Mouse (Mus musculus) midbrain, embryonic 10.5 days (tissue): ENCODE data around the gene Ctcf. TPM values are rescaled to one million over a fixed set of nuclear protein-coding genes. Genes with fewer than 3 reads are reported as not detected.
"Not testable (repeated sequence)": the region's sequence is repeated elsewhere in the genome, so short reads cannot be mapped to it uniquely, and the experiment has no call there.

Experiments
- DNase-seq: peaks from one replicate; pipeline ENCODE4 v3.0.0-alpha.2; 2017; ENCODE audit warnings: low spot score
- H3K27ac ChIP-seq: fragments of 300-500 bp; sonication (generic); replicated peaks from 2 replicates; pipeline ENCODE4 v1.5.1; 2016; ENCODE audit warnings: mild to moderate bottlenecking
- H3K27me3 ChIP-seq: fragments of 300-500 bp; sonication (generic); 2 replicates; pipeline ENCODE4 v1.6.1; 2016; ENCODE audit warnings: low read depth, mild to moderate bottlenecking; ENCODE audit not compliant: poor library complexity, severe bottlenecking
- H3K36me3 ChIP-seq: fragments of 300-500 bp; sonication (generic); 2 replicates; pipeline ENCODE4 v1.6.1; 2016; ENCODE audit warnings: mild to moderate bottlenecking, moderate library complexity
- H3K4me1 ChIP-seq: fragments of 300-500 bp; sonication (generic); 2 replicates; pipeline ENCODE4 v1.6.1; 2016
- H3K4me3 ChIP-seq: fragments of 300-500 bp; sonication (generic); 2 replicates; pipeline ENCODE4 v1.5.1; 2016; ENCODE audit warnings: mild to moderate bottlenecking, moderate library complexity
- H3K9me3 ChIP-seq: fragments of 300-500 bp; sonication (generic); replicated peaks from 2 replicates; pipeline ENCODE4 v1.6.1; 2016; ENCODE audit warnings: mild to moderate bottlenecking
- WGBS: fragments of 180-500 bp; shearing (Covaris S2); methylation state at CpG from one replicate; pipeline ENCODE4 v1.1.7; 2016; 5-methylcytosine and 5-hydroxymethylcytosine counted together
- polyA plus RNA-seq: library from polyadenylated mRNA; unstranded; fragments of >200 nt; fragmentation: Nextera tagmentation; extraction: Ambion mirVana; gene quantifications from 2 replicates; pipeline ENCODE4 v1.2.1, GENCODE M21; 2016

Ctcf gene
- polyA plus RNA-seq, result 137 TPM in 2 replicates

DNA sequence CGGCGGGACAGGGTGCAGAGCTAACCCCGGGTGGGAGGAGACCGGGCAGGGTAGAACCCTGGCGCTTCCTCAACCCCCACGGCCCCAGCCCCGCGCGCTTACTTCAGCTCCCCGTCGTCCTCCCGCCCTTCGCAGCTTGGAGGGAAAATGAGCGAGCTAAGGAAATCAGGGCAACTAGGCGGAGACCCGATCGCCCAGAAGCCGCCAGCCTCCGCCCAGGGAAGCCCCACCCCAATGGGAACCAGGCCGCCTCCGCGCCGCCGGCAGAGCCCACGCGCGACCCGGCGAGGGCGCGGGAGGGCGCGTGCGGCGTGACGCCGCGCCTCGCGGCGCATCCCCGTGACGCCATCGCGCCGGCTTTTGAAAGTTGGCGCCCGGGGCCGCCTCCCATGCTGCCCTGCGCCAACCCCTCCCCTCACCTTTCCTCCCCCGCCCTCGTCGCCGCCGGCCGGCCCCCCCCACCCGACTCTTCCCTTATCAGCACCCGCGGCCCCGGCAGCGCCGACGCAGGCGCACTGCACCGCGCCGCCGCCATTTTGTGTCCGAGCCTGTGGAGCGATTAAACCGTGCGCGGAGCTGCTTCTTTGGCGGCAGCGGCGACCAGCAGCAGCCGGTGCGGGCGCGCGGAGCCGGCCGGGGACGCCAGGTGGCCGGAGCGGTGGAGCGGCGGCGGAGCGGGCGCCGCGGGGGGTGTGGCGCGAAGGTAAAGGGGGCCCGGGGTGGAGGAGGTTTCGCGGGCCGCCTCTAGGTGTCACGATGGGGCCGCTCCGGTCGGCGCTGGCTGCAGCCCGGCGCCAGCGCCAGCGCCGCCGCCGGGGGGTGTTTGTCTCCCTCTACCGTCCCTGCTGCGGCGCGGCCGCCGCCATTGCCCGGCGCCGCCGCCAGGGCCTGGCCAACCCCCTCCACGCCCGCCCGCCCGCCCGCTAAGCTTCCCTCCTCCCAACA is at the start of gene Ctcf:
Ctcf (plus strand) TSS at position 551 of the 945 bp plus-strand sequence.
- Histone ChIP-seq H3K4me3 (peak within 1 kb of the TSS; percentile 95), H3K36me3 (peaks cover 15% of the 10 kb centered on the region), H3K27ac (peak within 1 kb of the TSS; percentile 100), H3K27me3 (no peaks in the 10 kb centered on the region), H3K4me1 (peaks cover 31% of the 10 kb centered on the region), H3K9me3 (no peaks in the 10 kb centered on the region)
- WGBS, result under 1% methylated on average over 114 of the region's 126 CpGs
- peak; percentile 97 for DNase-seq

GRCm38 (mm10) chr8:105592431-105592830 is 43.9 kb upstream of the Ctcf start:
- no peak overlapping the region for H3K4me3 ChIP-seq
- no peaks in the 10 kb centered on the region for H3K9me3 ChIP-seq
- no peak for DNase-seq
- H3K36me3 ChIP-seq, result no peaks in the 10 kb centered on the region
- 88% methylated on average over 2 of the region's 2 CpGs for WGBS
- peaks cover 24% of the 10 kb centered on the region for H3K27me3 ChIP-seq
- H3K27ac ChIP-seq, result no peak overlapping the region
- peaks cover 17% of the 10 kb centered on the region for H3K4me1 ChIP-seq

GRCm38 (mm10) chr8:105593859-105594258 is 42.5 kb upstream of the Ctcf start:
- 35% methylated on average over 15 of the region's 15 CpGs for WGBS
- Histone ChIP-seq H3K27me3 (peaks cover 24% of the 10 kb centered on the region), H3K4me1 (peaks cover 17% of the 10 kb centered on the region), H3K27ac (0 out of 2 replicates have a peak overlapping the region, but pooled peaks have one; percentile 49), H3K9me3 (no peaks in the 10 kb centered on the region), H3K4me3 (peak overlapping the region; percentile 16), H3K36me3 (no peaks in the 10 kb centered on the region)
- peak; percentile 25 for DNase-seq

- H3K4me3 ChIP-seq, result no peak overlapping the region
- H3K36me3 ChIP-seq, result no peaks in the 10 kb centered on the region
- peaks cover 24% of the 10 kb centered on the region for H3K27me3 ChIP-seq
- no peak for DNase-seq
- H3K4me1 ChIP-seq, result peaks cover 17% of the 10 kb centered on the region
- no peaks in the 10 kb centered on the region for H3K9me3 ChIP-seq
- WGBS, result 81% methylated on average over 18 of the region's 18 CpGs
- no peak overlapping the region for H3K27ac ChIP-seq
These were observed 41.7 kb upstream of the Ctcf start for GRCm38 (mm10) chr8:105594451-105595242.

- Histone ChIP-seq H3K27ac (no peak overlapping the region), H3K4me3 (peak overlapping the region; percentile 22)
- WGBS, result 7% methylated on average over 14 of the region's 14 CpGs
These were observed 39.9 kb upstream of the Ctcf start for GRCm38 (mm10) chr8:105596362-105597034.

DNA sequence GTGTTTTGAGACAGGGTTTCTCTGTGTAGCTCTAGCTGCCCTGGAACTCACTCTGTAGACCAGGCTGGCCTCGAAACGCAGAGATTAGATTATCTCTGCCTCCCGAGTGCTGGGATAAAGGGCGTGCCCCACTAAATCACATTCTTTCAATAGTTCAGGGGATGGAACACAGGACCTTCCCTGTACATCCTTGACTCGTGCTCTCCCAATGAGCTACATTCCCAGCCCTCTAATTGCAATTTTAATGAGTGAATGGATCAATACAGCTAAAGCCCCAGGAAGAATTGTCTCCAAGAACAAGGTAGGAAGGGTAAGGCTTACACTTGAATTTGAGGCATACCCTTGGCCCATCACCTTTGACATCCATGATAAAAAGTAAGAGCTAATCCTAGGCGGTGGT is 37.6 kb upstream of the Ctcf start:
- Histone ChIP-seq H3K36me3 (no peaks in the 10 kb centered on the region), H3K9me3 (no peaks in the 10 kb centered on the region), H3K4me3 (no peak overlapping the region), H3K27ac (no peak overlapping the region), H3K4me1 (peaks cover 14% of the 10 kb centered on the region), H3K27me3 (peaks cover 28% of the 10 kb centered on the region)
- 78% methylated on average over 6 of the region's 6 CpGs for WGBS
- DNase-seq, result no peak

More at GRCm38 (mm10) chr8:105596362-105597034, 39.9 kb upstream of the Ctcf start:
- H3K27me3 ChIP-seq, result peaks cover 24% of the 10 kb centered on the region
- H3K4me1 ChIP-seq, result peaks cover 17% of the 10 kb centered on the region
- peak; percentile 56 for DNase-seq
- H3K36me3 ChIP-seq, result no peaks in the 10 kb centered on the region
- H3K9me3 ChIP-seq, result no peaks in the 10 kb centered on the region

DNA sequence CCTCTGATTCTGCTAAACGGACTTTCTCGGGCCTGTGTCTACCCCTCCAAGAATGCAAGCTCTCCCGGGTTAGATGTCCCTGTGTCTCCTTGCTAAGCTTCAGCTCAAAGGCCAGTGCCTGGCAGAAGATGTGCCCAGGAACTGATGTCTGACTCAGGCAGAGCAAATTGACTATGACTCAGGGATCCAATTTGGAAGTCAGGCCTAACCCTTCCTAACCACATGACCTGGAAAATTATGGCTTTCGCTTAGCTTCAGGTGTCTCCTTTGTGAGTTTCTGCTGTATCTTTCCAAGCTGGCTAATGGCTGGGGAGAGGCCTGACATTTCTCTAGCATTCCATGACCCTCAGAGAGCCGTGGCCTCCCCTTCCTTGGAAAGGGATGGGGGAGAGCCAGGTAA is 35.1 kb upstream of the Ctcf start:
- Histone ChIP-seq H3K4me1 (peaks cover 24% of the 10 kb centered on the region), H3K9me3 (no peaks in the 10 kb centered on the region)
- 73% methylated on average over 5 of the region's 5 CpGs for WGBS

DNA sequence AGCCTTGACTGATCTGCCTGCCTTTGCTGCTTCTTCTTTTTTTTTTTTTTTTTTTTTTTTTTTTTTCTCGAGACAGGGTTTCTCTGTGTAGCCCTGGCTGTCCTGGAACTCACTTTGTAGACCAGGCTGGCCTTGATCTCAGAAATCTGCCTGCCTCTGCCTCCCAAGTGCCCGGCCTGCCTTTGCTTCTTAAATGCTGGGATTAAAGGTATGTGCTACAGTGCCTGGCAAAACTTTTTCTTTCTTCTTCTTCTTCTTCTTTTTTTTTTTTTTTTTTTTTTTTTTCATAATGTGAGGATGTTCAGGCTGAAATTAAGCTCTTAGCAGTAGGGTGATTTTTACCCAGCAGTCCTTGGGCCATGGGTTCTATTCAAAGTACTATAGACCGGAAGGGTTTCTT is 33.8 kb upstream of the Ctcf start:
- H3K36me3 ChIP-seq, H3K27ac ChIP-seq, H3K9me3 ChIP-seq, DNase-seq, H3K4me3 ChIP-seq: not testable (repeated sequence)
- peaks cover 13% of the 10 kb centered on the region for H3K27me3 ChIP-seq
- 79% methylated on average over 3 of the region's 3 CpGs for WGBS
- peaks cover 32% of the 10 kb centered on the region for H3K4me1 ChIP-seq

More for the DNA sequence above, 35.1 kb upstream of the Ctcf start:
- DNase-seq, result no peak
- Histone ChIP-seq H3K27ac (no peak overlapping the region), H3K27me3 (peaks cover 13% of the 10 kb centered on the region), H3K4me3 (no peak overlapping the region), H3K36me3 (no peaks in the 10 kb centered on the region)

DNA sequence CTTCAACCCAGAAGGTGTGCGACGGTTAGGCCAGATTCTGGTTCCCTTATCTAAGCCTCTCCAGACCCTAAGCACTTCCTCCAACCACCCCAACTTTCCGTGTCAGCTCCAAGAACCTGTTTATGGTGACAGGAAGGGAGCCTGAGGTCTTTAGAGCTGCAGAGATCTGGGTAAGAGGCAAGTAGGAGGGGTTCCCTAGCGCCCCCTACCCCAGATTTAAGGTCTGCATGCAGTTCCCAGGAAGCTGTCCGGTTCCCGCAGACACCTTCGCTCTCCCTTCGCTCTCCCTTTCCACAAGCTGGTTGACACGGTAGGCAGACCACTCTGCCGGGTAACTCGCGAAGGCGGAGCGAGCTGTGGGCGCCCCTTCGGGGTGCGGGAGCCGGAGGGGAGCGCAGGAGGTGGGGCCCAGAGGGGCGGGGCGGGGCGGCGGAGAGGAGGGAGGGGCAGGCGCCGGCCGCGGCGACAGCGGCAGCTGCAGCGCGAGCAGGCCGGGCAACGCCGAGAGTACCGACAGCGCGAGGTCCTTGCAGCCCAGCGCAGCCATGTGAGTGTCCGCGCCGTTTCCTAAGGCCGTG is 31.5 kb upstream of the Ctcf start, which contains the start of gene Ripor1:
Ripor1 (plus strand) TSS at position 452 of the 578 bp plus-strand sequence.
- WGBS, result 0% methylated on average over 37 of the region's 42 CpGs

DNA sequence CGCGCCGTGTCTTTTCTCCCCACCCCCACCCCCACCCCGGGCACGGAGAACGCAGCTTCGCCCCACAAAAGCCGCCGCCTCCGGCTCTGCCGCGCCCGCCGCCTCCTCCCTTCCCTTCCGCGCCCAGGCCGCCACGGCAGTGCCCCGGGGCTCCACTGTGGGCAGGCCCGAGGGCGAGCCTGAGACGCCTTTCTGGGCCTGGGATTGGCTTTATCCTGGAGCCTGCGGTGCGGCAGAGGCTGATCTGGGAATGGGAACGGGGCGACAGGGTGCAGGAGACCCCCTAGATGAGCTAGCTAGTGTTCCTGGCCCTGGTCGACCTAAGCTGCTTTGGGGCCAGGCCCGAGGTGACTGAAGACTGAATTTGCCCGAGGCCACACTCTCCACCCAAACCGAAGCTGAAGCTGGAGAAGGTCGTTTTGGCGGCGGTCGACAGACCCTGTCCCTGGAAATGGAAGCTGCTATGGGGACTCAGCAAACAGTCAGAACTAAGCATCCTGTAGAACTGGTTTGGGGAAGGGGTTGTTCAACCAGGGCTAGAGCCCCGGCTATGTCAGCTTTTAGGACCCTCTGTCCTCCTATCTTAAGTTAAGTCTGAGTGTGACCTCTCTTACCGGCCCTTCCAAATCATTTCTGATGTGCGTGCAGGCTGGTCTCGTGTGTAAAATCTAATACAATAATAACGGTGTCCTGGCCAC is 30.7 kb upstream of the Ctcf start:
- peaks cover 13% of the 10 kb centered on the region for H3K27me3 ChIP-seq
- peak overlapping the region; percentile 90 for H3K27ac ChIP-seq
- peaks cover 34% of the 10 kb centered on the region for H3K4me1 ChIP-seq
- DNase-seq, result peak; percentile 62
- H3K9me3 ChIP-seq, result no peaks in the 10 kb centered on the region
- WGBS, result 2% methylated on average over 39 of the region's 39 CpGs
- H3K36me3 ChIP-seq, result no peaks in the 10 kb centered on the region
- peak overlapping the region; percentile 67 for H3K4me3 ChIP-seq

More for the DNA sequence above, 31.5 kb upstream of the Ctcf start, which contains the start of gene Ripor1:
- DNase-seq, result peak; percentile 86
- Histone ChIP-seq H3K9me3 (no peaks in the 10 kb centered on the region), H3K4me3 (peak within 1 kb of the TSS; percentile 67), H3K36me3 (no peaks in the 10 kb centered on the region), H3K27ac (peak within 1 kb of the TSS; percentile 90), H3K4me1 (peaks cover 34% of the 10 kb centered on the region), H3K27me3 (peaks cover 13% of the 10 kb centered on the region)

GRCm38 (mm10) chr8:105606189-105607023 is 30.0 kb upstream of the Ctcf start:
- Histone ChIP-seq H3K4me1 (peaks cover 34% of the 10 kb centered on the region), H3K36me3 (no peaks in the 10 kb centered on the region), H3K9me3 (no peaks in the 10 kb centered on the region), H3K27me3 (peaks cover 19% of the 10 kb centered on the region), H3K4me3 (peak overlapping the region; percentile 67), H3K27ac (peak overlapping the region; percentile 90)
- peak; percentile 88 for DNase-seq
- WGBS, result 2% methylated on average over 30 of the region's 30 CpGs
